Mouse (Mus musculus): Measurements from ENCODE around the gene Gpr153.

- no peak for TF ChIP-seq CTCF (conservative IDR thresholded peaks at IDR 0.05; ENCODE audit: insufficient read depth, insufficient read length, low read depth, low read length)
- TF ChIP-seq POLR2A (IDR thresholded peaks at IDR 0.05; ENCODE audit: low read depth, low read length): no peak
Measured at GRCm38 (mm10) chr4:152247195-152247594, 26.8 kb upstream of the Gpr153 start.
